Mouse (Mus musculus): ENCODE measurements around the gene Elavl3. TPM values are rescaled to one million over a fixed set of nuclear protein-coding genes. Genes with fewer than 3 reads are reported as not detected.

Elavl3 gene
- polyA plus RNA-seq, 1 experiment from 2014 or later = 66.4 TPM

DNA sequence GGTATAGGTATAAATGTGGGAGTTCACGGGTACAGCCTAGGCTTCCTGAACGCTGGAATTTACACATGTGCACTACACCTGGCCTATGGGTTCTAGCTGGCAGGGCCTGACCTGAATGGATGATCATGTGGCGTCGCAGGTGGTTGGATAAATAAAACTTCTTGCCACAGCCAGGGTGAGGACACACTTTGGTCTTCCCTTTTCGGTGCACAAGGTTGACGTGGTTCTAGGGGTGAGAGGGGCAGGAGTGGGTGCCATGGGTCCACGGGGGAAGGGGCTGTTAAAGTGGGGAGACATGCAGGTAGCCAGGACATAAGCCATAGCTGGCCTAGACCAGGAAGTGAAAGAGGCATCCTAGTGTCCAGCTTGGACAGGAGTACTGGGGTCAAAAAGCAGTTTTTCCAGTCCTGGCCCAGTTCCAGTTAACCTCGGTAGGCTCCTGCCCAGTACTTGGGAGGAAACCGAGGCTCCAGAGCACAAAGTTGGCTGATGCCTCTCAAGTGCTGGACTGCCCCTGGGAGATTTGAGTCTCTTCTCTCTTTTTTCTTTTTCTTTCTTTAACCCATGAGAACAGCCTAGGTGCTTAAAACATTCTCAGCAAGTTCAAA lies 4.6 kb upstream of the Elavl3 start:
- 72% methylated on average over 9 of the region's 9 CpGs for WGBS

DNA sequence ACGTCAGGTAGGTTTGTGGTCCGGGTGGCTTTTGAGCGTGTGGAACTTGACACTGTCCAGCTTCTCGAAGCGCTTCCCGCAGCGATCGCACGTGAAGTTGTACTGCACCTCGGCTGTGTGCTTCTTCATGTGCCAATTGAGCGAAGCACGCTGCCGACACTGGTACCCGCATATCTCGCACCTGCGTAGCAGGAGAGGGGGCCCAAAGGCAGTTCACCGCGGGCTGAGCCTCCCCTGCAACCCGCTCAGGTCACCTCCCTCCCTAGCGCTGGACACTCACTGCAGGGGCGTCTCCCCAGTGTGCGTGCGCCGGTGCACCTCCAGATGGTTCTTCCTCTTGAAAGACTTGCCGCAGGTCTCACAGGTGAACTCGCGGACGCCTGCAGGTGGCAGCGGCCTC lies 3.9 kb upstream of the Elavl3 start:
- no peaks in the 10 kb centered on the region for H3K9me3 ChIP-seq (replicated peaks)
- no peak overlapping the region for H3K4me2 ChIP-seq
- no peak overlapping the region for H3K27ac ChIP-seq
- H3K27me3 ChIP-seq = peaks cover 4% of the 10 kb centered on the region; the same call in 1 of the 2 replicates
- H3K36me3 ChIP-seq (ENCODE audit: poor library complexity, severe bottlenecking) = peaks cover 32% of the 10 kb centered on the region
- no peak for ATAC-seq
- 38% methylated on average over 29 of the region's 29 CpGs for WGBS
- H3K9ac ChIP-seq = no peak overlapping the region
- H3K4me3 ChIP-seq = no peak overlapping the region
- peaks cover 10% of the 10 kb centered on the region; the same call in 1 of the 2 replicates for H3K4me1 ChIP-seq

More for the DNA sequence above, 4.6 kb upstream of the Elavl3 start:
- Histone ChIP-seq H3K27ac (no peak overlapping the region), H3K4me1 (peaks cover 10% of the 10 kb centered on the region; the same call in 1 of the 2 replicates), H3K36me3 (ENCODE audit: poor library complexity, severe bottlenecking) (peaks cover 38% of the 10 kb centered on the region), H3K4me2 (no peak overlapping the region), H3K9ac (no peak overlapping the region), H3K27me3 (peaks cover 4% of the 10 kb centered on the region; the same call in 1 of the 2 replicates), H3K4me3 (no peak overlapping the region), H3K9me3 (replicated peaks) (no peaks in the 10 kb centered on the region)
- ATAC-seq = no peak

DNA sequence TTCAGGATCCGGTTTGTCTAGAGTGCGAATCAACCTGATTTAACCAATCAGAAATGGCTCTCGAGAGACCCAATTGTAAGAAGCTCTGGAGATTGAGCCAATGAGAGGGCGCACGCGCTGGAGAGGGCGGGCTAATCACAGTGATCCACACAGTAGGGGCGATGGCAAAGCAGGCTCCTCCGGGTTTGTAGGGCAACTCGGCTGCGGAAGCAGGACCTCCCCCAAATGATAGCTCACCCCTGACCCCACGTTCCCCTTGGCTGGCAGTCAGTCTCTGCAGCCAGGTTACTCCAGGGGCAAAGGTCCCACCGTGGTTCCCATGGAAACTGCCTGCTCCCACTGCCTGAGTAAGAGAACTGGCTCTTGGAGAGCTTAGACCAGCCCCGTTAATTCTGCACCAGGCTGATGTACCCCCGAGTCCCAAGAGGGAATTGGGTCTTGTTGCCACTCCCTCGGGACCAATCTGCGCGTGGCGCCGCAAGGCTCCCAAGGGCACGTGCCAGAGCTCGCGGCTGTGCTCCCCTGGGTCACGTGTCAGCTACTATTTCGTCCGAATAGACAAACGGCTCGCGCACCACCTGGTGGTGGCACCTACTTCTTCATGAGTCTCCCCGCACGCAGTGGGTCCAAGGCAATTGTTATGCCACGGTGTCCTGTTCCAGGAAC lies 2.7 kb upstream of the Elavl3 start:
- Histone ChIP-seq H3K4me3 (peak overlapping the region; percentile 20), H3K27me3 (peaks cover 4% of the 10 kb centered on the region; the same call in 1 of the 2 replicates), H3K36me3 (ENCODE audit: poor library complexity, severe bottlenecking) (peaks cover 28% of the 10 kb centered on the region), H3K9ac (no peak overlapping the region), H3K27ac (no peak overlapping the region), H3K4me2 (peak overlapping the region; percentile 53), H3K4me1 (peaks cover 17% of the 10 kb centered on the region), H3K9me3 (replicated peaks) (no peaks in the 10 kb centered on the region)
- 1% methylated on average over 32 of the region's 32 CpGs for WGBS
- ATAC-seq = peak; percentile 19

DNA sequence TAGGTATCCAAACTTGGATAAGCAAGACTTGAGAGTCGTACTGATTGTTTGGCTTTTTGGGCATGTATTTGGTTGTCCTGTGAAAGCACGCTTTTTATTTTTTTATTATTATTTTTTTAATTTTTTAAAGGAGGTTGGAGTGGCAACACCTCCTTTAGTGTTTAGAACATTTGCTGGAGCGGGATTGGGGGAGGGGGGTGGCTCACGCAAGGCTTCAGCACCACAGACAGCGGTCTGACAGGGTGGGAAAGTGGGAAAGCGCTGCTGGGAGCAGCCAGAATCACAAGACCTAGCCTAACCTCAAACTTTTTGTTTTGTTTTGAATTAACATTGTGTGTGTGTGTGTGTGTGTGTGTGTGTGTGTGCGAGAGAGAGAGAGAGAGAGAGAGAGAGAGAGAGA lies 1.8 kb upstream of the Elavl3 start:
- ATAC-seq = no peak
- H3K4me1 ChIP-seq = peaks cover 26% of the 10 kb centered on the region
- no peak overlapping the region for H3K9ac ChIP-seq
- H3K4me3 ChIP-seq = no peak overlapping the region
- no peak overlapping the region for H3K4me2 ChIP-seq
- H3K36me3 ChIP-seq (ENCODE audit: poor library complexity, severe bottlenecking) = peaks cover 20% of the 10 kb centered on the region
- no peaks in the 10 kb centered on the region for H3K9me3 ChIP-seq (replicated peaks)
- H3K27me3 ChIP-seq = peaks cover 4% of the 10 kb centered on the region; the same call in 1 of the 2 replicates
- 44% methylated on average over 6 of the region's 7 CpGs for WGBS
- no peak overlapping the region for H3K27ac ChIP-seq

DNA sequence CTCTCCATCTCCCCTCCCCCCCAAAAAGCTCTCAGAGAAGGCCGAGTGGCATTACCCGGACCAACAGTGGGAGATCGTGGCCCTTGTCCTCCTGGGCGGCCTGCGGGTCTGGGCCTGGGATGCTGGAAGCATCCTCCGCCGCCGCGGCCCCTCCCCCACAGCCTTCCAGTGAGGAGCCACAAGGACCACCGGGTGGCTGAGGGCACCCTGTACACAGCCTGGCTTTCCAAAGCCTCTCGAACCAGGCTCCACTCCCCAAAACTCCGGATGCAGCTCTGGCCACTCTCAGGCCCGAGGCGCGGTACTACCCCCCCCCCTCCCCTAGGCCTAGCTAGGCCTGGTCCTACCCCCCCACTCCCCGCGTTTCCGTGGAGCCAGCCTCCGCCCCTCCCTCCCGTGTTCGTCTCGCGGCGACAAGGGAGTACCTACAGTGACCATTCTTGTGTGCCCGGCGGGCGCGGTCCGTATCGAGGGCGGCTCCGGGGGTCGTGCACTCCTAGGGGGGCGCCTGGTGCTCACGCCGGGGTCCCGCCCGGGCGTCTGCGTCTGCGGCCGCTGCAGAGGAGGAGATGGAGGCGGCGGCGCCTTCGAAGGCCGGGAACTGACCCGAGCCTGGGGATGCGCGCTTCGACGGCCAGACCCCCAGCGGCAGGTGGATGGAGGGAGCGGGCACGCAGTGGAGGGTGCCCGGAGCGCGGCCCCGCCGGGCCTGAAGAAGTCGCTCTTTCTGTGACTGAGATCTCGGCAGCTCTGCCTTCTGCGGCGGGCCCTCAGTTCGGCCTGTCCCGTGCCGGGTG lies 464 bp downstream of the Elavl3 start:
- Histone ChIP-seq H3K4me3 (peak overlapping the region; percentile 96), H3K9ac (peak overlapping the region; percentile 99), H3K4me2 (peak overlapping the region; percentile 67), H3K4me1 (peaks cover 44% of the 10 kb centered on the region), H3K27me3 (peaks cover 4% of the 10 kb centered on the region; the same call in 1 of the 2 replicates), H3K36me3 (ENCODE audit: poor library complexity, severe bottlenecking) (no peaks in the 10 kb centered on the region), H3K9me3 (replicated peaks) (no peaks in the 10 kb centered on the region), H3K27ac (peak overlapping the region; percentile 94)
- WGBS = under 1% methylated on average over 63 of the region's 67 CpGs
- ATAC-seq = peak; percentile 46

DNA sequence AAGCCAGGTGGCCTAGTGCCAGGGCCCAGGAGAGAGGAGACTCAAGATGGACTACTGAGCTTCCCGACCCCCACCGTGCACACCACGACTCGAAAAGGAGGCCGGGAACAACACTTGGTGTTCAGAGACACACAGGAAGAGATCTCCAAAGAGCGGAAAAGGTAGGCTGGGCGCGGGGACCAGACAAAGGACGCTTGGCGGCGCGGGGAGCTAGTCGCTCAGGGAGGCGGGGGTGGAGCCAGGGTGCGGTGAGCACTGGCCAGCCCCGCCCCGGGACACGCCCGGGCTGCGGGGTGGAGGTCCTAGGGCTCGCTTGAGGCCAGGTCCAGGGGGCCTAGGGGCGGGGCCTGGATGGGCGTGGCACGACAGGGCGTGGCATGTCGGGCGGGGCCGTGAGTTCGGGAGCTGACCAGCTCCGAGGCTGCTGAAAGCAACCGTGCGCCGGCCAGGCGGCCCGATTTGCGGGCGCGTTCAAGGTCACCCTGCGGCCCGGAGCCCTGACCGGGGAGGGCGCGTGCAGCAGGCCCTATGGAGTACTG lies 1.4 kb downstream of the Elavl3 start:
- Histone ChIP-seq H3K4me3 (peak overlapping the region; percentile 96), H3K4me2 (peak overlapping the region; percentile 67), H3K4me1 (peaks cover 44% of the 10 kb centered on the region), H3K27ac (peak overlapping the region; percentile 94), H3K9ac (peak overlapping the region; percentile 99), H3K27me3 (peaks cover 4% of the 10 kb centered on the region; the same call in 1 of the 2 replicates), H3K36me3 (ENCODE audit: poor library complexity, severe bottlenecking) (peaks cover 7% of the 10 kb centered on the region; the same call in 1 of the 2 replicates), H3K9me3 (replicated peaks) (no peaks in the 10 kb centered on the region)
- peak; percentile 49; the same call in 1 of the 2 replicates for ATAC-seq
- under 1% methylated on average over 25 of the region's 43 CpGs for WGBS

DNA sequence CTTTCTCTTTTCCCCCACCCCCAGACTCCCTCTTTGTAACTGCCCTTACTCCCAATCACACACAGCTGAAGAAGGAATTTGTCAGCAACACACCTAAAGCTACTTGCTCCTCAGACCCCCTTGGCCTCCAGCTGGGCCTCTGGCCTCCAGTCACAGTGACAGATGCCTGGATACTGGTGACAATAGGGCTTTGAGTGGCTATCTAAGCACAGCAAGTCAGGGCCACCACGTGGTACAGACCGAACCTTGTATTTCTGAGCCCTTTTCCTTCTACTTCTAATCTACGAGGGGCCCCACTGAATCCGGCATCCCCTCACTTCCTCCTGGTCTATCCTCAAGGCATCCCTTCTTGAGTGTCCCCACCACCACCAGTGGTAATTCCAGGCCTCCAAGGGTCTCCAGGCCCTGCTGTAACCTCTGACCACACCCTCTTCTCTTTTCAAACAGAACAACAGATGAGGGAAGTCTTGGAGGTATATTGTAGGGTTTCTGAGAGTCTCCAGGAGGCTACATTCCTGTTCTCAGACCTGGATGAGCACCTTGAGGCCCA lies 2.0 kb downstream of the Elavl3 start:
- H3K27me3 ChIP-seq = peaks cover 4% of the 10 kb centered on the region; the same call in 1 of the 2 replicates
- peaks cover 8% of the 10 kb centered on the region; the same call in 1 of the 2 replicates for H3K36me3 ChIP-seq (ENCODE audit: poor library complexity, severe bottlenecking)
- H3K27ac ChIP-seq = peak overlapping the region; percentile 94
- H3K9ac ChIP-seq = peak overlapping the region; percentile 99
- WGBS = 21% methylated on average over 4 of the region's 4 CpGs
- no peak for ATAC-seq
- H3K9me3 ChIP-seq (replicated peaks) = no peaks in the 10 kb centered on the region
- peaks cover 46% of the 10 kb centered on the region for H3K4me1 ChIP-seq
- peak overlapping the region; percentile 96 for H3K4me3 ChIP-seq
- peak overlapping the region; percentile 67 for H3K4me2 ChIP-seq

DNA sequence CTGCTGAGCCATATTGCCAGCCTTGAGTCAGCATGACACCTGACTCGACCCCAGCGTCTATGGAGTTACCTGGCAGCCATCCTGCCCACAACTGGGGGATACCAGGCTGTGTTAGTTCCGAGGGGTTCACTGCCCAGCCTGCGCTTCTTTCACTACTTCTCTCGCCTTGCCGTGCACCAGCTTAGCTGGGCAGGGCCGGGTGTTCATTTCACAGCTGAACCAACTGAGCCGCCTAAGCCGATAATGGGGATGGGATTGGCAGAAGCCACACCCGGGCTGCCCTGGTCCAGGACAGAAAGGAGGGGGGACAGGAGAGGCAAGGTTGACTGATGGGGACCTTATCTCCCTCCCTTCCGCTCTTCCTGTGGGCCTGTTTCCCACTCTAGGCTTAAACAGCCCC lies 2.5 kb downstream of the Elavl3 start:
- H3K4me1 ChIP-seq = peaks cover 43% of the 10 kb centered on the region

DNA sequence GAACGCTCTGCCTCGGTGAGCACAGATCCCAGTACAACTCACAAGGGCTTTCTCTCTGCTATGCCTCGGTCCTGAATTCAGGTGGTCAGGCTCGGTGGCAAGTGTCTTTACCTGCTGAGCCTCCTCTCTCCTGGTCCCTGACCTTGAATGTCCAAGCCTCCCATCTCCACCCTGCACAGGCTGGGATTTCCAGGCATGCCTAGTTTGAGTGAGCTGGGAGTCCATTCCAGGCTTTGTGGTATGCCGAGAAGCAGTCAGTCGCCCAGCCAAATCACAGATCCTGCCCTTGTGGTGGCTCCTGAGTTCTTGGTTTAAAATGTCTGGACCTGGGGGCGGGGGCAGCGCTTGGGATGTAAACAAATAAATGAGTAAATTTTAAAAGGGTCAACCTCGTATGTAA lies 4.5 kb downstream of the Elavl3 start:
- no peak overlapping the region for H3K4me3 ChIP-seq
- peaks cover 45% of the 10 kb centered on the region for H3K4me1 ChIP-seq
- H3K27ac ChIP-seq = no peak overlapping the region

More for the DNA sequence above, 2.5 kb downstream of the Elavl3 start:
- no peak for ATAC-seq
- peak overlapping the region; percentile 96 for H3K4me3 ChIP-seq
- H3K36me3 ChIP-seq (ENCODE audit: poor library complexity, severe bottlenecking) = peaks cover 9% of the 10 kb centered on the region; the same call in 1 of the 2 replicates
- no peaks in the 10 kb centered on the region for H3K9me3 ChIP-seq (replicated peaks)
- H3K4me2 ChIP-seq = peak overlapping the region; percentile 67
- H3K27ac ChIP-seq = peak overlapping the region; percentile 94
- peaks cover 4% of the 10 kb centered on the region; the same call in 1 of the 2 replicates for H3K27me3 ChIP-seq
- peak overlapping the region; percentile 99 for H3K9ac ChIP-seq
- WGBS = 45% methylated on average over 11 of the region's 11 CpGs

DNA sequence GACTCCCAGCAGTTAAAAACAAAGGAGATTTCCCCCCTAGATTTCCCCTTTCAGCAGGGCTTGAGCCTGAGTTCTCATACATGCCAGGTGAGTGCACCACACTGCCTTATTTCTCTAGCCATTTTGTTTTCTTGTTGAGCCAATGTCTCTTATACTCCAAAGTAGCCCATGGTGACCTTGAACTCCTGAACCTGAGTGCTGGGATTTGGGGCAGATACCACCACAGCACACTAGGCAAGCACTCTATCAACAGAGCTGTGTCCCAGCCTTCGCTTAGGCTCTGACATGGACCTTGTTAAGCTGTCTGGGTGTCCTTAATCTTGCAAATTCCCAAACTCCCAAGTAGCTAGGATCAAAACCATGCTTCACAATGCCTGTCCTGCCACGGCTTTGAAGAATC lies 10.0 kb downstream of the Elavl3 start:
- ATAC-seq = no peak
- Histone ChIP-seq H3K27ac (no peak overlapping the region), H3K4me2 (no peak overlapping the region), H3K27me3 (no peaks in the 10 kb centered on the region), H3K4me1 (0 out of 2 replicates have a peak, but pooled peaks cover 7% of the 10 kb centered on the region), H3K9ac (no peak overlapping the region), H3K36me3 (ENCODE audit: poor library complexity, severe bottlenecking) (peaks cover 11% of the 10 kb centered on the region; the same call in 1 of the 2 replicates), H3K4me3 (no peak overlapping the region), H3K9me3 (replicated peaks) (no peaks in the 10 kb centered on the region)
- WGBS = 72% methylated on average over 2 of the region's 2 CpGs

More for the DNA sequence above, 4.5 kb downstream of the Elavl3 start:
- Histone ChIP-seq H3K9me3 (replicated peaks) (no peaks in the 10 kb centered on the region), H3K27me3 (no peaks in the 10 kb centered on the region), H3K9ac (0 out of 2 replicates have a peak overlapping the region, but pooled peaks have one; percentile 26), H3K4me2 (peak overlapping the region; percentile 30), H3K36me3 (ENCODE audit: poor library complexity, severe bottlenecking) (peaks cover 11% of the 10 kb centered on the region; the same call in 1 of the 2 replicates)
- ATAC-seq = no peak
- WGBS = 62% methylated on average over 9 of the region's 9 CpGs

DNA sequence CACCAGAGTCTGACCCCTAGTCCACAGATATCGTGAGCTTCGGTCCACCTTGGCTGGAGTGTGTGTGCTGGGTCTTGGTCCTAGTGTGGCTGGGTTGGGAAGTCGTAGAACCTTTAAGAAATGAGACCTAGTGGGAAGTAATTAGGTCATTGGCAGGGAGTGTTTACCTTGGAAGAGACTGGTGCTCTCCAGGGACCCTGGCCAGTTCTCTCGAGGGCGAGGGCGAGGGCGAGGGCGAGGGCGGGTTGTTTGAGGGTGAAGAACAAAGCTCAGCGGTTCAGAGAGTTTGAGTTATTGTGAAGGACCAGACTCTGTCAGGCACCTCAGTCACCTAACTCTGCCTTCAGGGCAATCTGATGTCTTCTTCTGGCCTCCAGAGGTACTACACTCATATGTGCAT lies 14.0 kb downstream of the Elavl3 start:
- H3K27me3 ChIP-seq = no peaks in the 10 kb centered on the region
- peaks cover 25% of the 10 kb centered on the region for H3K4me1 ChIP-seq
- ATAC-seq = no peak
- 94% methylated on average over 10 of the region's 10 CpGs for WGBS
- no peak overlapping the region for H3K9ac ChIP-seq
- no peak overlapping the region for H3K4me2 ChIP-seq
- no peak overlapping the region for H3K4me3 ChIP-seq
- H3K27ac ChIP-seq = no peak overlapping the region
- no peaks in the 10 kb centered on the region for H3K9me3 ChIP-seq (replicated peaks)
- H3K36me3 ChIP-seq (ENCODE audit: poor library complexity, severe bottlenecking) = peaks cover 39% of the 10 kb centered on the region
